Mouse (Mus musculus): ENCODE measurements around the gene Chmp1a. TPM values are rescaled to one million over a fixed set of nuclear protein-coding genes. Genes with fewer than 3 reads are reported as not detected.
A peak's percentile ranks its signal among the peaks of the same experiment; 100 is the strongest.
"Not testable (repeated sequence)": the region's sequence is repeated elsewhere in the genome, so short reads cannot be mapped to it uniquely, and the experiment has no call there.

The Chmp1a gene
- polyA plus RNA-seq (2015; fragmentation: Nextera tagmentation; extraction: Ambion mirVana), result 135 and 150 TPM in 2 replicates

DNA sequence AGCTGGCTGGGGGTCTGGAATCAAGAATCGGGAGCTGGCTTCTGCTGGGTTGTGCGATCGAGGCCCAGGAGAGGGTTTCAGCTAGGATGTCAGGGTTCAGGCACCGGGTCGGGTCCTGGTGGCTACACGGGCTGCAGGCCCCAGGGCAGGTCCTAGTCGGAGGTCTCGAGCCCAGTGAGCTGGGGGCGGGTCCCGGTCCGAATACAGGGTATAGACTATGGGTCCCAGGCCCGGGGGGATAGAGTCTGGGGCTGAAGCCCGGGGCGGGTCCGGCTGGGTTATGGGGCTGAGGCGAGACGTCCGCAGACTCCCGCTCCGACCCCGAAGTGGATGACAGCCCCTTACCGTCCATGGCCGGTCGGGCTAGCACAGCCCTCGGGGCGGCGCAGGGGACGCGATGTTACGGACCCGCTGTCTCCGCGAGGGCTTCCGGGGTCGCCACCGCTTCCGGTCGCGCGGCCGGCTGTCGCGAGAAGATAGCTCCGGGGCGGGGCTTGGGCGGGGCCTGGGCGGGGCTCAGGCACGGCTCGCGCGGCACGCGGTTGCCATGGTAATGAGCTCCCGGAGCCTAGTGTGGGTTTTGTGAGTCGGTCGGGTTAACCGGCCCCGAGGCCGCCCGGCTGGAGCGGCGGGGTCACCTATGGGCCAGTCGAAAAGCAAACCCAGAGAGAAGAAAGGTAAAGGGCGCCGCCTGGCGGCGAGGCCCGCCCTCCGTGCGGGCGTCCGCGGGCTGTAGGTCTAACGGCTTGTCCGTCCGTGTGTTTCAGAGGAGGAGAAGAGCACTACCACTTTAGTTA, at the start of gene Chmp1a, which contains the start of gene Spata33:
Gene Chmp1a (minus strand): TSS at position 443 of the 797 bp plus-strand sequence.
Gene Spata33 (plus strand): TSS at position 512 of the 797 bp plus-strand sequence.
- peak within 1 kb of the TSS; percentile 100 for H3K9ac ChIP-seq
- peak; percentile 94 for ATAC-seq (ENCODE audit: insufficient read depth, low FRiP score, low read depth)
- peak within 1 kb of the TSS; percentile 58; the same call in 1 of the 2 replicates for H3K27ac ChIP-seq
- H3K4me3 ChIP-seq (replicated peaks), result peak within 1 kb of the TSS; percentile 98
- peak within 1 kb of the TSS; percentile 81 for H3K4me2 ChIP-seq
- H3K4me1 ChIP-seq, result peaks cover 13% of the 10 kb centered on the region
- WGBS, result 2% methylated on average over 70 of the region's 76 CpGs
- H3K36me3 ChIP-seq, result peaks cover 24% of the 10 kb centered on the region
- no peaks in the 10 kb centered on the region for H3K9me3 ChIP-seq
- H3K27me3 ChIP-seq (replicated peaks), result no peaks in the 10 kb centered on the region

DNA sequence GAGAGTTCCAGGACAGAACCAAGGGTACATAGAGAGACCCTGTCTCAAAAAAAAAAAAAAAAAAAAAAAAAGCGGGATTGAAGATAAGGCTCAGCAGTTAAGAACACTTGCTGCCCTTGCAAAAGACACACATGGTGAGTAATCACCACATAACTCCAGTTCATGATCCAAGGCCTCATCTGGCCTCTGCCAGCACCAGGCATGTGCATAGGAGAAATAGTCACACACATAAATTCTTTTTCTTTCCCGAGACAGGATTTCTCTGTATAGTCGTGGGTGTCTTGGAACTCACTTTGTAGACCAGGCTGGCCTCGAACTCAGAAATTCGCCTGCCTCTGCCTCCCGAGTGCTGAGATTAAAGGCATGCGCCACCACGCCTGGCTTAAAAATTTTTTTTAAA, 45.0 kb upstream of the Chmp1a start:
- not testable (repeated sequence) for H3K9ac ChIP-seq; ATAC-seq (ENCODE audit: insufficient read depth, low FRiP score, low read depth); H3K4me3 ChIP-seq (replicated peaks); H3K27me3 ChIP-seq (replicated peaks); H3K9me3 ChIP-seq; H3K4me2 ChIP-seq; H3K27ac ChIP-seq
- Histone ChIP-seq H3K4me1 (peaks cover 23% of the 10 kb centered on the region), H3K36me3 (peaks cover 36% of the 10 kb centered on the region)
- WGBS, result 87% methylated on average over 8 of the region's 8 CpGs

DNA sequence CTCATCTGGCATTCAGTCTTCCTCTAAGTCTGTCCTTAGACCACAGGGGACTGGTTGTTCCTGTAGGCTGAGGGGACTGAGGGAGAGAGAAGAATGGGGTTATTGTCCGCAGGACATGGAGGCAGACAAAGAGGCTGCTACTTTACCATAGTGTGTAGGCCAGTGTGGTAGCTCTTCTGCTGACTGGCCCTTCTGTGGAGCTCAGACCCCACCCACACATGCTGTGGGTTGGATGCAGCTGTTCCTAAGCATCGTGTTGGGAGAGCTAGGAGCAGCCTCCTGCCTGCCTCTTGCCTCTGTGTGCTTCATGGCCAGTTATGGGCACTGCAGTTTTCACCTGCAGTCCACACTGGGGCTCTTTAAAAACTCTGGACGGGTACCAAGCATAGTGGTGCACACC, 44.6 kb upstream of the Chmp1a start:
- no peaks in the 10 kb centered on the region for H3K27me3 ChIP-seq (replicated peaks)
- H3K9ac ChIP-seq, result no peak overlapping the region
- no peaks in the 10 kb centered on the region for H3K9me3 ChIP-seq
- no peak overlapping the region for H3K27ac ChIP-seq
- WGBS, result 80% methylated on average over 3 of the region's 3 CpGs
- no peak for ATAC-seq (ENCODE audit: insufficient read depth, low FRiP score, low read depth)
- H3K4me3 ChIP-seq (replicated peaks), result no peak overlapping the region
- H3K4me2 ChIP-seq, result no peak overlapping the region
- H3K4me1 ChIP-seq, result peaks cover 23% of the 10 kb centered on the region
- peaks cover 36% of the 10 kb centered on the region for H3K36me3 ChIP-seq

DNA sequence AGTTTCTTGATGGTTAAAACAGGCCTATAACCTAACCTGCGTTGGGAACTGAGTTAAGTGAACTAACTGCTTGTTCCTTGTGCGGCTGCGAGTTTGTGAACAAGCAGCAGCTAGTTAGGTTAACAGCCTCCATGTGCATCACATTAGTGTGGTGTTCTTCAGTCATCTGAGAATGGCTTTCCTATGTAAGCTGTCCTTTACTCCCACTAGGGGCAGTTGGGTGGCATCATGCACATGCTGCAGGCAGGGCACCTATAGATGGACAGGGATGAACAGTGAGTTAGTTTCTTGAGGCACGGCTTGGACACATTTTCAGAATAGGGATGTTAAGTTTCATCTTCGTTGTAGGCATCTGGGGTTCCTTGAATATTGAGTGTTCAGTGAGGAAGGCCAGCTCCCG, 42.6 kb upstream of the Chmp1a start:
- Histone ChIP-seq H3K9ac (peak overlapping the region; percentile 89; the same call in 1 of the 2 replicates), H3K27ac (no peak overlapping the region), H3K4me1 (peaks cover 23% of the 10 kb centered on the region), H3K9me3 (no peaks in the 10 kb centered on the region), H3K27me3 (replicated peaks) (no peaks in the 10 kb centered on the region), H3K36me3 (peaks cover 36% of the 10 kb centered on the region), H3K4me3 (replicated peaks) (peak overlapping the region; percentile 90), H3K4me2 (peak overlapping the region; percentile 85)
- ATAC-seq (ENCODE audit: insufficient read depth, low FRiP score, low read depth), result no peak
- WGBS, result 66% methylated on average over 6 of the region's 6 CpGs

DNA sequence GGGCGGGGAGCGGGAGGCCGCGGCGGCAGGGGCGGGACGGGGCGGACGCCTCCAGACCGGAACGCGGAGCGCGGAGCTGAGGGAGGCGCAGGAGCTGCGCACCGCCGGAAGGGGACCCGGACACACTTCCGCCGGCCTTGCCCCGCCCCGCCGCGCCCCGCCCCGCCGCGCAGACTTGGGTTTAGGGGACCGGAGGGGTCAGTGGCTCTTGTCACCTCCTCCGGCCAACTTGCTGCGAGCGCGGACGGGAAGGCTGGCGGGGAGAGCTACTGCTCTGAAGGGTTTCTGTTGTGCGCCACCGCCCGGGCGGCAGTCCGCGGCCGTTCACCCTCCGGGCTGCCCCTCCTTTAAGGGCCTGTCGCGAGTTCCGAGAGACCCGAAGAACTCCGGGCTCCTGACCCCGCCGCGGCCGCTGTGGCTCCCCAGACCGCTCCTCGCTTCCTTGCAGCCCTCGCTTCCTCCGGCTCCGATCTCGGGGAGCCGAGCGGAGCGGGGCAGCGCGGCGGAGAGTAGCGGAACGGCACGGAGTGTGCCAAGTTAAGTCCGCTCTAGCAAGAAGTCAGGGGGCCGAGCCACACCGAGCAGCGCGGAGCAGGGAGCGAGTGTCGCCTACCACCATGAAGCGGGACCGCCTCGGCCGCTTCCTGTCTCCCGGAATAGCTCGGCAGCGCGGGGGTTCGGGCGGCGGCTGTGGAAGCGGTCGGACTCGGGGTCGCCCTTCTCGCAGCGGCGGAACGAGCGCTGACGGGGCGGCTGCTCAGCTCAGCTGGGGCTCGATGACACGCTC, 41.7 kb upstream of the Chmp1a start, which contains the start of the genes Zfp276 and Vps9d1:
Gene Zfp276 (plus strand): TSS at position 97 of the 787 bp plus-strand sequence.
Gene Vps9d1 (minus strand): TSS at position 250 of the 787 bp plus-strand sequence.
- no peaks in the 10 kb centered on the region for H3K9me3 ChIP-seq
- H3K4me3 ChIP-seq (replicated peaks), result peak within 1 kb of the TSS; percentile 90
- peak within 1 kb of the TSS; percentile 89 for H3K9ac ChIP-seq
- WGBS, result under 1% methylated on average over 70 of the region's 99 CpGs
- peaks cover 23% of the 10 kb centered on the region for H3K4me1 ChIP-seq
- H3K36me3 ChIP-seq, result peaks cover 34% of the 10 kb centered on the region
- no peaks in the 10 kb centered on the region for H3K27me3 ChIP-seq (replicated peaks)
- H3K4me2 ChIP-seq, result peak within 1 kb of the TSS; percentile 85
- H3K27ac ChIP-seq, result peak within 1 kb of the TSS; percentile 82
- ATAC-seq (ENCODE audit: insufficient read depth, low FRiP score, low read depth), result peak; percentile 95

DNA sequence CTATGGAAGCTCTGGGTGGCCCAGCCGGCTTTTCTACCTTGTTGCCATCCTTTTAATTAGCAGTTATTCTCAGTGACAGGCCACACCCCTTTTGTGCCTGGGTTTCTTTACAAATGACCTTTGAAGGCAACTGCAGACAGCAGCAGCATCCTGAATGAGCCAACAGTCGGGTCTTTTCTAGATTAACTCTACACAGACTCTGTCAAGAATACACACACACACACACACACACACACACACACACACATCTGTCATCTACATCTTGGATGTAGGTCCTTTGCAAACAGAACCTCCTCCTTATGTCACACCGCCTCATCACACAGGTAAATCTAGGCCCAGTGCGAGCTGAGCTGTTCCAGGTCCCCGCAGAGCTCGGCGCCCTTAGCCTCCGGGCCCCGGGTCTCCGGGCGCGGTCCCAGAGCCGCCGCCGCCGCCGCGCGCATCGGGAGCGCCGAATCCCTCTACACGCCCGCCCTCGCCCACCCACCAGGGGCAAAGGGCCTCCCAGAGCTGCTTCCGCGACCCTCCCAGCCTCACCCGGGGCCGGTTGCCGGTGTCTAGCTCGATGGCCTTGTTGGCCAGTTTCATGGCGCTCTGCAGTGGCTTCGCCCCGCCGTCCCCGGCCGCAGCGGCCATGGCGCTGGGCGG, 41.0 kb upstream of the Chmp1a start:
- WGBS, result under 1% methylated on average over 40 of the region's 40 CpGs
- H3K36me3 ChIP-seq, result peaks cover 36% of the 10 kb centered on the region
- peaks cover 23% of the 10 kb centered on the region for H3K4me1 ChIP-seq

DNA sequence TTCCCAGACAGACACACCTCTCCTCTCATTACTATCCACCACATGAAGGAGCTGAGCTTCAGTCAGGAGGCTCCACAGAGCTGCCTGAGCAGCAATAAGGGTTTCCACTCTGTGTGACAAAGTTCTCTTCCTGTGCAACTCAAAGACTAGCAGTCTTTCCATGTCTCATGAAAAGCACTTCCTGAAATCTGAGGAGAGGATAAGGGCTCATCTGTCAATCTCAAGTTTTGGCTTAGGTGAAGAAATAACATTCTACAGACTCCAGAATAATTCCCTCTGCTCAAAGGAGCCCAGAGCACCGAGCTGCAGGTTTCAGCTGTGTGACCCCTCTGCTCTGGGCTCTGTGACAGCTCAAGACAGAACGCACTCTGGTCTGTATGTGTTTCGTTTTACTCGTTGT, 40.4 kb upstream of the Chmp1a start:
- peaks cover 23% of the 10 kb centered on the region for H3K4me1 ChIP-seq
- H3K27me3 ChIP-seq (replicated peaks), result no peaks in the 10 kb centered on the region
- peaks cover 34% of the 10 kb centered on the region; the same call in 1 of the 2 replicates for H3K36me3 ChIP-seq
- ATAC-seq (ENCODE audit: insufficient read depth, low FRiP score, low read depth), result no peak
- H3K9ac ChIP-seq, result 0 out of 2 replicates have a peak overlapping the region, but pooled peaks have one; percentile 89
- no peaks in the 10 kb centered on the region for H3K9me3 ChIP-seq
- H3K27ac ChIP-seq, result peak overlapping the region; percentile 21; the same call in 1 of the 2 replicates
- peak overlapping the region; percentile 85 for H3K4me2 ChIP-seq
- 40% methylated on average over 4 of the region's 4 CpGs for WGBS
- H3K4me3 ChIP-seq (replicated peaks), result peak overlapping the region; percentile 90

More for the DNA sequence above, 41.0 kb upstream of the Chmp1a start:
- H3K4me3 ChIP-seq (replicated peaks), result peak overlapping the region; percentile 90
- no peak; the same call in none of the 2 replicates for ATAC-seq (ENCODE audit: insufficient read depth, low FRiP score, low read depth)
- peak overlapping the region; percentile 85 for H3K4me2 ChIP-seq
- peak overlapping the region; percentile 82 for H3K27ac ChIP-seq
- peak overlapping the region; percentile 89; the same call in 1 of the 2 replicates for H3K9ac ChIP-seq
- no peaks in the 10 kb centered on the region for H3K9me3 ChIP-seq
- no peaks in the 10 kb centered on the region for H3K27me3 ChIP-seq (replicated peaks)

DNA sequence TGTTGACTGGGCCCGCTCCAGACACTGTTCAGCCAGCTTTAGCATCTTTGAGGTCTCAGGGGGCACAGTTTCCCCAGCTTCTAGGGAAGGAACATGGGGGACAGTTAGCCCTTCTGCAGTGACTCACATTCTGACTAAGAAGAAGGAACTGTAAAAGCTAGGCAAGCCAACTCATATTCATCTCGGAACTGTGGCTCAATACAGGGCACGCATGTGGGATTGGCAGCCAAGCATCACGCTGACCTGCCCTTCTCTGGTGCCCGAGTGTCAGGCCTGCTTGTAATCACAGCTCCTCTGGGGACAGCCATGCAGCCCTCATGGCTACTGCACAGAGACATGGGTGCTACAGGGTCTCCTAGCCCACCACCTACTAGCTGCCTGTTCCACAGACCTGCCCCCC, 38.4 kb upstream of the Chmp1a start:
- H3K4me3 ChIP-seq (replicated peaks), result no peak overlapping the region
- H3K4me1 ChIP-seq, result peaks cover 19% of the 10 kb centered on the region
- ATAC-seq (ENCODE audit: insufficient read depth, low FRiP score, low read depth), result no peak
- H3K9ac ChIP-seq, result no peak overlapping the region
- WGBS, result 95% methylated on average over 5 of the region's 5 CpGs
- peaks cover 36% of the 10 kb centered on the region; the same call in 1 of the 2 replicates for H3K36me3 ChIP-seq
- no peaks in the 10 kb centered on the region for H3K27me3 ChIP-seq (replicated peaks)
- no peak overlapping the region for H3K4me2 ChIP-seq
- no peak overlapping the region for H3K27ac ChIP-seq
- H3K9me3 ChIP-seq, result no peaks in the 10 kb centered on the region

DNA sequence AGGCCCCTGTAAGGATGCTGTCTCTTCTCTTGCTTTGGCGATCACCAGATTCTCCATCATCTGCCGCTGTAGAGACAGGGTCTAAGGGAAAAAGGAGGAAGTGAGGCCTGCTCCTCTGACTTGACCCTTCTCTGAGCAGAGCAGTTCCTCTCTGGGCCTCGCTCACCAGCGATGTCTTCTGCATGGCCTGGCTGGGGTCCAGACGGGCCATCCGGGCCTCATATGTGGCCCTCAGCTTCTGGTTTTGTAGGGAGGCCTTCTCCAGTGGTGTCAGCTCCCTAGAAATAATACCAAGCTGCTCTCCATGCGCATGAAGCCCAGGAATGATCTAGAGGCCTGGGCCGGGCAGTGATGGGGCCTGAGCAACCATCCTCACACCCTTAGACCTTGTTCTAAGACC, 36.0 kb upstream of the Chmp1a start:
- Histone ChIP-seq H3K27ac (no peak overlapping the region), H3K27me3 (replicated peaks) (no peaks in the 10 kb centered on the region), H3K9ac (no peak overlapping the region), H3K4me3 (replicated peaks) (no peak overlapping the region), H3K36me3 (peaks cover 38% of the 10 kb centered on the region; the same call in 1 of the 2 replicates), H3K9me3 (no peaks in the 10 kb centered on the region), H3K4me2 (no peak overlapping the region), H3K4me1 (peaks cover 8% of the 10 kb centered on the region)
- WGBS, result 90% methylated on average over 8 of the region's 8 CpGs
- ATAC-seq (ENCODE audit: insufficient read depth, low FRiP score, low read depth), result no peak

DNA sequence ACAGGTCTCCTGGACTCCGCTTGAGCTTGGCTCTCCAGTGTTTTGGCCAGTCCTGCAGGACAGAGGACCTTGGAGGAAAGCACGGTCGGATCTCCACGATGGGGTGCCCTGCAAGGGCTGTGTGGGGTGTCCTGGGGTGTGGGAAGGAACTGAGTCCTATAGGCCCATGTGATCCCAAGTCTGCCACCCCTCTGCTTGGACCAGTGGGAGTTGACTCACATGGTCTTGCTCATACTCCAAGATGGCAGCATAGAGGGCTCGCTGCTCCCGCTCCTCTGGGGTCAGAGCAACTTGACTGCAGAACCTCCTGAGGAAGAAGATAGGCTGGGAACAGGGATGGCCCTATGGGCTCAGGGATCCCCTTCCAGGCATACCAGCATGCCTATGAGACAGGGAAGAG, 35.2 kb upstream of the Chmp1a start:
- Histone ChIP-seq H3K4me1 (peaks cover under 1% of the 10 kb centered on the region), H3K4me2 (no peak overlapping the region), H3K36me3 (peaks cover 42% of the 10 kb centered on the region; the same call in 1 of the 2 replicates), H3K9me3 (no peaks in the 10 kb centered on the region), H3K27ac (no peak overlapping the region), H3K4me3 (replicated peaks) (no peak overlapping the region), H3K9ac (no peak overlapping the region), H3K27me3 (replicated peaks) (no peaks in the 10 kb centered on the region)
- ATAC-seq (ENCODE audit: insufficient read depth, low FRiP score, low read depth), result no peak
- WGBS, result 96% methylated on average over 6 of the region's 6 CpGs

DNA sequence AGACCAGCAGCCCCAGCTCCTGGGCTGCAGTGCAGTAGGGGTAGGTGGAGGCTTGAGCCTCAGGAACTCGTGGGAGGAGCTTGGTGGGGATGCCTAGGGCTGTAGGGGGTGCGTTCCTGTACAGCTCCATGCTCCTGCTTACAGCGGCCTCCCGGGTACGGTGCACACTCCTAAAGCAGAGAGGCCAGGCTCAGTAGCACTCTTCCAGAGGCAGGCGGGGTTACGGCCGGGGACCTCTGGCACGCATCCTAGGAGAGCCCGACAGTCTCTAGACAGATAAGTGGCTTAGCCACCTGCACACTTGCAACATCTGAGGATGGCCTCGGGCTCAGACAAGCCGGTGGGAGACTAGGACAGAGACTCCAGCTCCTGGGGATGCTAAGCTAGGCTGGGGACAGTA, 33.0 kb upstream of the Chmp1a start:
- H3K27me3 ChIP-seq (replicated peaks), result no peaks in the 10 kb centered on the region
- no peak overlapping the region for H3K9ac ChIP-seq
- peaks cover 38% of the 10 kb centered on the region; the same call in 1 of the 2 replicates for H3K36me3 ChIP-seq
- H3K4me1 ChIP-seq, result no peaks in the 10 kb centered on the region
- H3K9me3 ChIP-seq, result no peaks in the 10 kb centered on the region
- no peak for ATAC-seq (ENCODE audit: insufficient read depth, low FRiP score, low read depth)
- 89% methylated on average over 12 of the region's 12 CpGs for WGBS
- H3K4me2 ChIP-seq, result no peak overlapping the region
- H3K4me3 ChIP-seq (replicated peaks), result no peak overlapping the region
- H3K27ac ChIP-seq, result no peak overlapping the region
